Mouse (Mus musculus) heart, postnatal 10 days (tissue): ENCODE results near the gene Dgkg. TPM values are rescaled to one million over a fixed set of nuclear protein-coding genes. Genes with fewer than 3 reads are reported as not detected.

Source experiments
- DNase-seq, 2 experiments: peaks; one replicate each; pipeline ENCODE4 v3.0.0; 2021
- intact Hi-C: fragments of 180-260 bp; cut with DNase I; formaldehyde crosslinking; loops from one replicate; pipeline ENCODE4 v1.15.1; 2025
- total RNA-seq, 2 experiments: library from RNA; stranded (reverse); gene quantifications; 2 replicates each; pipeline ENCODE4 v1.2.3; 2021

Dgkg gene
- total RNA-seq, 2 experiments from 2014 or later = 0.62 to 0.84 TPM

GRCm38 (mm10) chr16:22600108-22600699, 56.8 kb downstream of the Dgkg start:
- no peak for DNase-seq
- intact Hi-C loops = no loop called here

- DNase-seq = no peak
- intact Hi-C loops = no loop called here
These were observed 58.3 kb downstream of the Dgkg start for GRCm38 (mm10) chr16:22598741-22599140.

GRCm38 (mm10) chr16:22596394-22596793, 60.6 kb downstream of the Dgkg start:
- DNase-seq = no peak
- intact Hi-C loops = no loop called here

DNA sequence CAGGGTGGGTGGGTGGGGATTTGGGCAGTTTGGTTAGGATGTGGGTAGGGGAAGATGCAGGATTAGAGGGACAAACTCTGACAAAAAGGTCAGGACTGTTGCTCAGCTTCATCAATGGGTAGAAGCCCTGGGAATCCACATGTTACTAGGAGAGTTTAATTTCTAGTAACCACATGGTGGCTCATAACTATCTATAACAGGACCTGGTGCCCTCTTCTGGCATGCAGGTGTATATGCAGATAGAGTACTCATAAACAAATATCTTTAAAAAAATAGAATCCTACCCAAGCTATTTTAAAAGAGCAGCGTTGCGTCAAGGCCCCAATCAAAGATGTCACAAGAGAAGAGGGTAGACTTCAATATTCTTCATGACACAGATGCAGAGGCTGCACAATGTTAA, 63.1 kb downstream of the Dgkg start:
- intact Hi-C loops = no loop called here
- DNase-seq = no peak

DNA sequence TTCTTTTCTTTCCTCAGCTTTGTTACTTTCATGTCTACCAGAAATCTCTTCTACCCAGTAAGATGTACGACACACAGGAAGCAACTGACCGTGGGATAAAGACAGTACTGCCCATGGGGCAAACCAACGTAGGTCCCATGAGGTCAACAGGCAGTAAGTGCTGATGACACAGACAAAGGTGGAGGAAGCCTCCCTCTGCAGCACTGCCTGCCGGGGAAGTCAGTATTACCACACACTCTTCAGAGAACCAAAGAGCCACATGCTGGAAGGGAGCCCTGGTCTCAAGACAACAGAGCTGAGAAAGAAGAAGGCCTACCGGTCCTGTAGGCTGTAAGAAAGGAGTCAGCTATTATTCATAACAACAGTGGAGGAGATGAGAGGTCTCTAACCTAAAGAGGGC, 67.4 kb downstream of the Dgkg start:
- intact Hi-C loops = no loop called here
- DNase-seq = no peak

- intact Hi-C loops = no loop called here
- DNase-seq = no peak
These were observed 70.7 kb downstream of the Dgkg start for GRCm38 (mm10) chr16:22586151-22586836.

- intact Hi-C loops = no loop called here
- no peak for DNase-seq
These were observed 71.5 kb downstream of the Dgkg start for GRCm38 (mm10) chr16:22585523-22585922.

GRCm38 (mm10) chr16:22583401-22583800, 73.6 kb downstream of the Dgkg start:
- intact Hi-C loops = no loop called here
- DNase-seq = no peak

DNA sequence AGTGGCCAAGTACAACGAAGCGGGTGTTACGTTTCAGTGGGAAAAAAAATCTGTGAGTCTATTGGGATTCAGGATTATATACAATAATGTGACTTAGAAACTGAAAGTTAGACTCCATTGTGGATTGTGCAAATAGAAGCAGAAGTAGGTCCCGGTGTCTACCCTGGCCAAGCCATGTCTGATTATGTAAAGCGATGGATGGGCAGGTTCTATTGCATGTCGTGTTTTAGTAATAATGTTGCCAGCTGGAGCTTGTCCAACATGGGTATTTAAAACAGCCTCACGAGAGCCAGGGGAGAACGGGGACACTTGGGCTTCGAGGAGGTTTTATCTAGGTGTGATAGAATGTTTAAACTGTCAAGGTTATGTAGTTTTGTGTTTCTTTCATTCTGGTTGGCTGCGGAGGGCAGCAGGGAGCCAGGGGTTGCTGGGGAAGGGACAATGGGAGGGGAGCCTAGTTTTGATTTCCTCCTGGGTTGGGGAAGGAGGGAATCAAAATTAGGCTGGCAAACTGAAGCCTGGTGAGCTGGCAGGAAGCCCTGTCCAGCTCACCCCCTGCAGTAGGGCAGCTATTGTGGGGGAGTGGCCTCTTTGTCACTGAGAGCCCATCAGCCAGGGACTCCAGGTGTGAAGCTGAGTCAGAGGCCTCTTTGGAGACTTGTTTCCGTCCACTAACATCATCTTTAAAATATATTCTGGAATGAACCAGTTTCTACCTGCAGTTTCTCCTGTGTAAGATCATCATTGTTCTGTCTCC, 74.7 kb downstream of the Dgkg start:
- intact Hi-C loops = no loop called here
- DNase-seq = peak in 1 of 2 experiments; percentile 3

- intact Hi-C loops = no loop called here
- peak in 1 of 2 experiments; percentile 23 for DNase-seq
These were observed 76.9 kb downstream of the Dgkg start for GRCm38 (mm10) chr16:22580103-22580502.

GRCm38 (mm10) chr16:22578883-22579282, 78.1 kb downstream of the Dgkg start:
- no peak for DNase-seq
- intact Hi-C loops = no loop called here

- intact Hi-C loops = loop anchor here (2.0 kb wide), 1 partner anchor 275 kb away; no protein-coding TSS in a partner anchor
- peak; percentile 19 to 43 for DNase-seq
These were observed 79.4 kb downstream of the Dgkg start for GRCm38 (mm10) chr16:22577656-22578055.

- no peak for DNase-seq
- intact Hi-C loops = no loop called here
These were observed 82.9 kb downstream of the Dgkg start for GRCm38 (mm10) chr16:22574164-22574563.

GRCm38 (mm10) chr16:22572641-22573341, 84.2 kb downstream of the Dgkg start:
- intact Hi-C loops = no loop called here
- DNase-seq = no peak

- DNase-seq = no peak
- intact Hi-C loops = loop anchor here (1.0 to 10.0 kb wide), 2 partner anchors 242 to 480 kb away; no protein-coding TSS in a partner anchor
These were observed 92.1 kb downstream of the Dgkg start for GRCm38 (mm10) chr16:22564907-22565272.

DNA sequence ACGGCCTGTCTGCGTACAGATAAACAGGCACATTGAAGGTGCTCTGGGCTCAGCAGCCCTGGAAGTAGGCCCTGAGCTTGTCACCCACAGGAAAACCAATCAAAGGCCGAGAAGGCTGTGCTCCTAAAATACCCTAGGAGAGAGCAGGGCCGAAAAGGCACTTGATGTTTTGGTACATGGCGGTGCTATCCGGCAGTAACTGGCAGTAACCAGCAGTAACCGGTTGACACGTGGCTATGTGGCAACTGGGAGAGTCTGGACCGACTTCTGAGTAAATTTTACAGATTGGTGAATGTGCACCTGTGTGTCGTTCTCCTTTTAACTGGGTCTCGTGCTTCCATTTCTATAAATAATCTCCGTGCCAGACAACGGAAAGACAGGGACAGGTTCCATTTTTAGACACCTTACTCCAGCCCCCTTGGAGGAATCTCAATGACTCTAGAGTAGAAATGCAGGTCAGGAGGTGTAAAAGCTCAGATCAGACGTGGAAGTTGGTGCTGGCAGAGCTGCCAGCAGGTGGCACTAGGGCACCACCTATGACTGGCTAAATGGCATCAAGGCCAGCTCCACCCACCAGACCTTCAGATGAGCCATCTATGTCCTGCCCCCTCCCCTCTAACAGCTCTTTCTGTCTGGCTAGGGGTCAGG, 92.6 kb downstream of the Dgkg start:
- intact Hi-C loops = loop anchor here (1.0 to 10.0 kb wide), 2 partner anchors 243 to 480 kb away; no protein-coding TSS in a partner anchor
- DNase-seq = peak; percentile 82 to 85

DNA sequence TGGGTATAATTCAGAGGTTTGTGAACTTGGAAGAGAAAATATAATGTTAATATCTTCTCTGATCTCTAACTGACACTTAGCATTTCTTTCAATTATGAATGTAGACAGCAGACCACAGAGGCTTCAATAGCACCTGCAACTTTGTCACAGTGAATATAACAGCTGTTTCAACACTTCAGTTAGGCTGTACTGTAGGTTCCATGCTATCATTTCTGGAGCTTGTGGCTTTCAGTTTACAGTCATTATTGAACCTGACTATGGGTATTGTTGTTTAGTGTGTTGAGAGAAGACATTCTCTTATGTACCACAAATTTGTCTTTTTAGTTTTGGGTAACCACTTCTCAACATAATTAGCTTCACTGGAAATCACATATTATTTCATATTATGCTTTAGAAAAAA, 93.4 kb downstream of the Dgkg start:
- DNase-seq = no peak
- intact Hi-C loops = loop anchor here (10.0 kb wide), 1 partner anchor 481 kb away; no protein-coding TSS in a partner anchor

- intact Hi-C loops = loop anchor here (10.0 kb wide), 1 partner anchor 450 kb away; no protein-coding TSS in a partner anchor
- no peak for DNase-seq
These were observed 102.0 kb downstream of the Dgkg start for GRCm38 (mm10) chr16:22554996-22555395.

GRCm38 (mm10) chr16:22552351-22552750, 104.7 kb downstream of the Dgkg start:
- intact Hi-C loops = loop anchor here (10.0 kb wide), 1 partner anchor 448 kb away; no protein-coding TSS in a partner anchor
- peak in 1 of 2 experiments; percentile 36 for DNase-seq
